Mouse (Mus musculus) cortical plate, adult 2 months (tissue): ENCODE results near the gene Top2b.

Experiments used
- CTCF ChIP-seq: fragments of 200-500 bp; IDR thresholded peaks from 2 replicates; pipeline ENCODE4 v1.5.1; 2011; ENCODE audit warnings: mild to moderate bottlenecking, control low read depth, low read length; ENCODE audit not compliant: insufficient read depth; ENCODE audit errors: extremely low read depth
- POLR2A ChIP-seq: fragments of 200-500 bp; IDR thresholded peaks from 2 replicates; pipeline ENCODE4 v1.6.1; 2011; ENCODE audit warnings: mild to moderate bottlenecking, low read length, control low read depth; ENCODE audit not compliant: insufficient read depth; ENCODE audit errors: extremely low read depth

GRCm38 (mm10) chr14:16431941-16432499, 67.0 kb downstream of the Top2b start:
- TF ChIP-seq CTCF, result no peak
- TF ChIP-seq POLR2A, result no peak
